Mouse (Mus musculus) thymus, postnatal 14 days (tissue): ENCODE measurements at regions not wholly inside any gene's neighbourhood (a gene's known extent, or its start where the extent isn't known, plus 50 kb on each side); places are given as distances from the start of the nearest gene placed in this dataset.

ENCODE experiments used
- DNase-seq: peaks from one replicate; pipeline ENCODE4 v3.0.0; 2021

DNA sequence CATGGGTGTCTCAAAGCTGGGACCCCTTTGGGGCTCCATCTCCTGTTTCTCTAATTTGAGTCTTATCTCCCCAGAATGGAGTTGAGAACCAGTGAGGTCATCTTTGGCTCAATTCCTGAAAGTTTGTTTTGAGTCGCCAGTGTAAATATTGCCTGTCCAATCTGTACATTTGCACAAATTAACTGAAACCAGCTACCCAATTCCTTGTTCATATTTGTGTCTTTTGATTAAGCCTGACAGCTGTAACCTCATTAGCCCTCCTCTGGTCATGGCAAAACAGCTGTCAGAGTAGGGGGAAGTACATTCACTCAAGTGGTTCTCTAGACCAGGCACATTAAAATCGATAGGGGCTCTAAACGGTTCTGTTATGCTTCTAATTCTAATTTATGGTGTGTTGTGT lies 177.0 kb downstream of the Rps12 start:
- no peak for DNase-seq

DNA sequence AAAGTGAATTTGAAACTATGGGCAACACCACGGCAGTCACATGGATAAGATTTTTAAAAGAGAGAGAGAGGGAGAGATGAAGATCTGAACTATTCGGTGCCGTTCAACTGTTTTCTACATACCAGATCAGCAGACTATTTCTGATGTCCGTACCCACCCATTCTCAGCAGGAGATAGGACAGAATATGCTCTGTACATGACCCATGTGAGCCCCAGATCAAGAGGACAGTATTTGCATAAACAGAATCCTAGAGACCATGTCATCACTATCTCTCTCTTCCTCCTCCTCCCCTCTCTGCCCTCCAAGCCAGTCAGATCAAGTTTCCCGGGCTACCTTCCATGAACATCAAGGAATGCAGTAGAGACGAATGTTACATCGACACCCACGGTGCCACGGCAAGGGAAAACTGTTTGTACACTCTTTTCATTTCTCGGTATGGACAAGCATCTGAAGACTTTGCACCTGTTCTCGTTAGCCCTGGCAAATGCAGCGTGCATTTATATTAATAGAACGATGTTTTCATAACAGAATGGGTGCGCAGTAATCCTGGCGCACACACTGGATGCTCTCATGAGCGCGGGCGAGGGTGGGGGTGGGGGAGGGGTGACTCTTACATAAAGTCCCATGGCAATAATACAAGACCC lies 177.7 kb downstream of the Rps12 start:
- no peak for DNase-seq

DNA sequence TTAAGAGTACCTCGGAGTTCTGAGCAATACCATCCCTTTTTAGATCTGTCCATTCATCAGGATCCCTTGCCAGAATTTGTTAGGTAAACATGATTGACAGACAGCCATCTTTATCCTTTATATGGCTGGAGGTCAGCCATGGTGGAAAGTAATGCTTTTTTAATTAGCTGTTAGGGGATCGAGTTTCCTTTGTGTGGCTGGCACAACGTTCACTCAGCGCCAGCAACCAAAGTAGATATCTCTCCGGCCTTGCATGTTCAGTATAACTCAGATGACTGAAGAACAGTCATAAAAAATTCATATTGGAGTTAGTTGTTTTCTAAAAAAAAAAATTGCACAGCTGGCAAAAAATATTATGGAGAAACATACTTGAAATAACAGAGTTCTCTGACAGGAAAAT lies 186.4 kb downstream of the Rps12 start:
- no peak for DNase-seq

DNA sequence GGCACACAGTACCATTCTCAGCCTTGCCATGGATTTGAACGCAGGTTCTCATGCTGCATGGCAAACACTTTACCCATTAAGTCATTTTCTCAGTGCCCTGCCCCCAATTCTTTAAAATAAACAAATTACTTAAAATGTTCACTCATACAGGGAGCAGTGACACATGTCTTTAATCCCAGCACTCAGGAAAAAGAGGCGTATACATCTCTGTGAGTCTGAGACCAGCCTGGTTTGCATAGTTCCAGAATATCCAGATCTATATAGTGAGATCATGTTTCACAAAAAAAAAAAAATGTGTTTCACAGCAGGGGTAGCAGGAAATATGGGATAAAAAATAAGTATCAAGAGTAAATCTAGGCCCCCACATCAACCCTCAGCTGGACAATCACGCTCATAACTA lies 191.5 kb downstream of the Rps12 start:
- no peak for DNase-seq

DNA sequence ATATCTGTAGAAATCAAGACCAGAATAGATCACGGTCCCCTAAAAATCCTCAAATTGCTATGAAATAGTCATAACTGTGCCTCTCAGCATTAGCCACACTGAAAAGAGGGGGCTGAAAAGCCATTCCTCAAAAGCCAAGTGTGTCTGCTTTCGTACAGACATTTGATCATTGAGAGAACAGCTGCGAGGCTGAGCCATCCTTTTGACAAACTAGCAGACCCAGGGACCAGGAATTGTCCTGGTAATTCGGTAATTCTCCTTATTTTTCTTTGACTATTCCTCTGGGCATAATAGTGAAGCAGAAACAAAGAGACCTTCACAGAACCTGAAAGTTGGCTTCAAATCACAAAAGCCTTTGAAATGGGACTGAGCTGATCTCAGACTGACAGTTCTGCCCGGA lies 206.8 kb downstream of the Rps12 start:
- no peak for DNase-seq

DNA sequence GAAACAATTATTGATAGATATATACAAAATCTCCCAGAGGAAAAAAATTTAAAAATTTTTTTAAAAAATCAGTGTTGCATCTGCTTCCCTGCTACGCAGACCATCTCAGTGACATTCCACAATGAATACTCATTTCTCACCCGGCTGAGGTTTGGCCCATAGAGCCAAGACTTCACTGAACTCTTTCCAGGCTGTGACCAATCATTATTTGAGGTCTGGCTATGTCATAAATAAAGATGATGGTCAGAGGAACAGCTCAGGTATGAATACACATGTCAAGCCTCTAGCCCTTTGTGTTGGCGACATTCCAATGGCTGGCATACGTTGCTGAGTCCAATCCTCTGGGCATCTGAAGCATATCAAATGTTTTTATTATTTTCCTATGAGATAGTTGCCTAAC lies 216.1 kb downstream of the Rps12 start:
- no peak for DNase-seq

DNA sequence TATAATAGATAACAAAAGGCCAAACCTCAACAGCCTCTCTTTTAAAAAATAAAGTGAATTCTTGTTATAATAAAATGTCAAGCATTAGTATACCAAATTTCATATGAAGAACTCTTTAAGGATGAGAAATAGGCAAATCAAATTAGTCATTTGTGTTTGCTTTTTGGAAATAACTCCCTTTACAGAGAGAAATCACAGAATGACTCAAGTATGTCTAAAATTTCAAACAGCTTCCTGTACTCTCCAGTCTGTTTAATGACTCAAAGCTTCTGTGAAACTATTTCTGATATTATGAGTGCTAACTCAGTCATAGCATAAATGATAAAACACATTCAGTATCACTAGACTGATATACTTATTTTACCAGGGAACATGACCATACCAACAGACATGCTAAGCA lies 217.7 kb downstream of the Rps12 start:
- no peak for DNase-seq

DNA sequence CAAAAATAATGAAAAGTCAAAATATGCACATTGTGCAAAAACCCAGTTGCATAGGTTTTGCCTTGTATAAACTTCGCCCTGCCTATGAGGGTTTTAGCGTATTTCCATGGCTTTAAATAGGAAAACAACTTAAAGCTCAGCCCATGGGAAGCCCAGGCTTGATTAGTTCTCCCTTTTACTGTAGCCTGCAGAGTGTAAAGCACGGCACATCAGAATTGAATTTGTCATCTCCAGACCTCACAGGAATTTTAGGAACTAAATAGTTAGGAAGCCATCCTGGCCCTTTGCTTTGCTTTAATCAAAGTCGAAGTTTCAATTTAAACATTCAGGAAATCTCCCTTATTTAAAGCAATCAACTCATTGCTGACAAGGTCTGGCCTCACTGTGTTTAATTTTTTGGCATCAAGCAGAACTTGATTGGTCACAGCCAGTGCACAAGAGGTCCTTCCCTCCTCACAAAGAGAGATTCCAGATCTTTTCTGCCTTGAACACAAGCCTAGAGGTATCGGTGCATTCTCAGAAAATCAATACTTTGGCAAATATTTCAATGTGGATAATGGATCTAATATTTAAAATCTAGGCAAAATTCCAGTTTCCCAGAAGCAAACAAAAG lies 211.8 kb upstream of the Eya4 start:
- DNase-seq, result no peak

DNA sequence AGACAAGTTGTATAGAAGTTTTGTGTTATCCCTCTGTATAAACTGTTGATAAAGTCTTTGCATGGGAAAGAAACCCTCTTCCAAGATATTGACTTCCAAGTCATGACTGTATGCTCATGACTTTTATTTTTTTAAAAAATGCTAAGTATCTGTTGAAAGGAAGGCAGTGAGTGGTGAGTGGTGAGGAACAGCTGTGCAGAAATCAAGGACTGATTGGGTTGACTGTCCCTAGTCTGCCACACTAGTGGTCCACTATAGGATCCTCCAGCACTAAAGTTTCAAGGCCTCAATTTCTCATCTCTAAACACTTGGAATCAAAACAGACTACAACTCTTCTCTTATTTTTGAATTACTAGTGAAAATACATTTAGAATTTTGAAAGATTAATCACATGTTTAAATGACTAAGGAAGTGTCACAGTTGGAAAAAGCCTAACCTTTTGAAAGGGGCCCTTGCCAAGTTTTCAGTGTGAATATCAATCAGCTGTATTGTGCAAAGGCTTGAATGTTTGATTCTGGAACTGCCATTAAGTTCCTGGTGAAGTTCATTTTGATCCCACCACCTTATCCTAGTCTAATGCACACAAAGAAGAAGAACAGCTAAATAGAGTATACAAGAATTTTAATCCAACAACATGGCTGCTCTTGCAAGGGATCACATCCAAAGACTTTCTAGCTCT lies 209.5 kb upstream of the Eya4 start:
- no peak for DNase-seq

DNA sequence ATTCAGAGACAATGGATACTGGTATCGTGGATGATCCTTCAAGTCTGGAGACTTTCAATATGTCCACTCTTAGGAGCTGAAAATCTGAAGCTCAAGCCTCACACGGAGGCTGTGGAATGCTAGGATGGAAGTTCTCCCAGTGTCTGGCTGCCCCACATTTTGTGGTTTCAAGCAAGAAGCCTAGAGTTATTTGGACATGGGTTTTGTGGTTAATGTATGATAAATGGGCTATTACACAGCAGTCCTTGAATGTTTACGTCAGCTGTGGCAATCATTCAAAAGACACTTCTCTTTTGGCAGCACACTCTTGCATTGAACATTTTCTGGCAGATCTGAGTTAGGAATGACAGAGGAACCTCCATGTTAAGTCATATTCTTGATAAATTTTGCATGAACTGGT lies 207.2 kb upstream of the Eya4 start:
- no peak for DNase-seq

DNA sequence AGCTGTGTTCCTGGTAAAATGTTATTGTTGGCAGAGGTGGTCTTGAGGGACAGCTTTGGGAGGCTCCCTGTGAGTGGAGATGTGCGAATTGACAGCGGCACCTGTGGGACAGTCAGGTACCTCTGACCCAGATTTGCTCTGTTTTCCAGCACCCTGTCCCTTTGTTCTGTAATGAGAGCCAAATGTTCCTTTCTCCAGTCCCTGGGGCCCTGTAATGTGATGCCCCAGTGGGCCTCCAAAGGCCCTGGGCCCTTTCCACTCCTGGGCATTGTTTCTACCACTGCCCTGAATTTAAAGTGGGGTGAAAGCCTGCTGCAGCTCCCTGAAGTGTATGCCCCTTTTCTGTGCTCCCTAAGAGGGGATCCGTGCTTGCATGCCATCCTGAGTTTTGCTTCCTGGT lies 198.6 kb upstream of the Eya4 start:
- no peak for DNase-seq

DNA sequence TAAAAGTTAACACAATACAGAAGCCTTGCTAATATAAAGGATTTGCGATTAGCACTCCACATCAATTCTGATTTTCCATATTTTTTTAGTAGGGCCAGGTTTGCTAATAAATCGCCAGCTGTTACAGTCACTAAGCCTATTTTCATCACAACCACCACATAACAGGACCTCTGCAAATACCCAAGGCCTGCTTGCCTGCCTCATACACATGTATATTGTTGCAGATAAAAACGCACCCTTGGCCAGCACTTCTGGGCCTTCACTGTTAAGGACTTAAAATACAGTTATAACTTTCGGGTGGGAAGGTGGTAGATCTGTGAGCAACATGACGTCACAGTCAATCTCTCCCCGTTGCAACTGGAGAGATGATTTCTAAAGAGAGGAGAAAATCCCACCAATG lies 197.7 kb upstream of the Eya4 start:
- no peak for DNase-seq

DNA sequence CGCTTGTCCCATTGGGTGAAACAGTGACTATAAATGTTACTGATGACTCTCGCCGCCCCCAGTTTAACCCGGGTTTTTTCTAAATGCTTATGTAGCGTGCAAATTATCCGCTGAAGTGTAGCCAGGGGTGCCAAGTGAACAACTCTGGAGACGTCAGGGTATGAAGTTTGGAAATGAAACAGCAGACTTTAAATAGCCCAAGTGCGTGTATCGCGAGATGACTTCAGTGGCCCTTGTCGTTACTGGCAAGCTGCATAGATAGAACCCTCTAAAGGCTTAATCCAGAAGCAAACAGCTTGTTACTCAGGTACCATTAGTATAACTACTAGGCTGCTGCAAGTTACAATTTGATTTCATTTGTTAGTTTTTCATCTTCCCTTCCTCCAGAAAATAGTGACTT lies 192.1 kb upstream of the Eya4 start:
- DNase-seq, result no peak

DNA sequence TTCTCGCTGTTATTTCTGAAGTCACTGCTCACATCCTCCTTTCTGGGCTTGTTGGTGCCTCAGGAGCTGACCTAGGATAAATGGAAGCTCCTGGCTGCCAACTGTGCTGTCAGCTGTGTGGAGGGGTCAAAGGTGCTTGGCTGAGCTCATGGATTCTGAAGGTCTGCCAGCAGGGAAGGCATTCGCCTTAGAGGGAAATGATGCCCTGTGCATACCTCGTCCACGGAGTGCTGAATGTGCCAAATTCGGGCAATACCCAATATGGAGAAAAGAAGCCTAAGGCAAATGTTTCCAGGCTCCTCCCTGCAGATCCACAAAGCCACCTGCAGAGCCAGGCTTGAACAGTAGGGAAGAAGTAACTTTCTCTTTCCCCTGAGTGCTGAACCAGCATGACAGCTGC lies 191.3 kb upstream of the Eya4 start:
- DNase-seq, result no peak

DNA sequence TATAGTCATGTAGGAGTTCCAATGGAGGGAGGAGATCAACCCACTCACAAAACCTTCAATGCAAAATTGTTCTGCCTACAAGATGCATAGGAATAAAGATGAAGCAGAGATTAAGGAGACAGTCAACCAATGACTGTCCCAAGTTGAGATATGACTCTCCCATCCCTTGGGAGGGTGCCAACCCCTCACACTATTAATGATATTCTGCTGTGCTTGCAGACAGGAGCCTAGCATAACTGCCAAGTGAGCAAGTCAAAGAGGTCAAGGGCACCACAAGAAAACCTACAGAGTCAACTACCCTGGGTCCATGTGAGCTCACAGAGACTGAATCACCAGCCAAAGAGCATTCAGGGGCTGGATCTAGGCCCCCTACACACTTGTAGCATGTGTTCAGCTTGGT lies 184.1 kb upstream of the Eya4 start:
- no peak for DNase-seq

DNA sequence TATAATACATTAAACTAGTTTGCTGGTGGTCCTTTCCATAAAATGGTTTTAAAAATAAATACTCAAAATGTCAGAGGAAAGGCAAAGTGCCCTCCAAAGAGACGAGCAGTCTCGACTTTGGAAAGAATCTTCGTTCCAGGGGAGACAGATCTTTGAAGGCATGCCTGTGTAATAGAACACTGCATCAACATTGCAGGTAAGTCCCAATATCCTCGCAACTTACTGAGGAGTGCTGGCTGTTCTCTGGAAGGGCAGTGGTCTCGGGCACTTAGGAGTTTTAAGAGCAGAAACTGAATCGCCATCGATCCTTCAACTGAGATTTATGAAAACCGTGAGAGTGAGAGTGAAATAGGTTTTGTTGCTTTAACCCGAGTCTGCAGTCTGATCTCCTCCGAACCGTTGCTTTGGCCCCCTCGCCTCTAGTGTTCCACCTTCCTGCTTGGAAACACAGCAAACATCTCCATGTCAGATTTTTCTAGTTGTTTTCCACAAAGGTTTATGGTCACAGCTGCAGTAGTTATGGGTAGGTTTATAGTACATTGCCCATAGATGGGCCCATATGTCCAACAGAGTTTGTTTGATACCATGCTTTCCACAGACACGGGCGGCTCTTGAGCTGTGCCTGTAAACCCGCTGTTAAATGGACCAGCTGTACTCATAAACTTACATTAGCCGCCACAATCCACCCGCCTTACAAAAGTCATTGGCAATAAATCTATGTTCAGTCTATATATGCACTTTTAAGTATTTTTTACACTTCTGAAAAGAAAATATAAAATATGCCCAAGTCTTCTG lies 181.6 kb upstream of the Eya4 start:
- no peak for DNase-seq

DNA sequence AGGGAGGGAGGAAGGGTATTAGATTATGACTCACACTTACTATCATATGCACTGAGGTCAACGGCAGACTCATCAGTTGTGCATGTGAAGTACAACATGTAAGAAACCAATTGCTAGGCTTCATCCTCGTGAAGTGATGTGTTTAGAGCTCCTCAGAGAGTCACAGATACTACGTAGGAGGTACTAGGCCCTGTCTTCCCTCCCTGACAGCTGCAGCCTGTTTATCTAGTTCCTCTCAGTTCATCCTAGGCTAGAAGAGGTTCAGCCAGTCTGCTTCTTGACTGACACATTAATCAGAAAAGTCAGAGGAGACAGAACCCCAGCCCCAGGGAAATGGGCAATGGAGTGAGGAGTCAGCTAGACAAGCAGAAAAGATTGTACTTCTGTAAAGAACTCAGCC lies 180.1 kb upstream of the Eya4 start:
- no peak for DNase-seq

DNA sequence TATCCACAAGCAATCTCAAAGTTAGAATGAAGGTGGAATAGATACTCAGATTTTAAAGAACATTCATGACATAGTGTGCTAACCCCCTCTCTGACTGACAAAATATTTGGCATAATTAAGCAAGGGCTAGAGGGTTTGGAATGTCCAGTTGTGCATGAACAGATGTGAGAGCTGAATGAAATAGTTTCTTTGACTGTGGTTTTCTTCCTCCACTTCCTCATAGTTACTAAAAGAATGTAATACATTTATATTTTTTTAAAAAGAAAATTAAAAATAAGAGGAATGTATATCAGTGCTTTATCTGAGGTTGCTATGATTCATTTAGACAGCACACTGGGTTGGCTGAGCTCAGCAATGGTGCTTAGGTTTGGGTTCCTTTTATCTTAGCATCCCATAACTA lies 176.2 kb upstream of the Eya4 start:
- no peak for DNase-seq

DNA sequence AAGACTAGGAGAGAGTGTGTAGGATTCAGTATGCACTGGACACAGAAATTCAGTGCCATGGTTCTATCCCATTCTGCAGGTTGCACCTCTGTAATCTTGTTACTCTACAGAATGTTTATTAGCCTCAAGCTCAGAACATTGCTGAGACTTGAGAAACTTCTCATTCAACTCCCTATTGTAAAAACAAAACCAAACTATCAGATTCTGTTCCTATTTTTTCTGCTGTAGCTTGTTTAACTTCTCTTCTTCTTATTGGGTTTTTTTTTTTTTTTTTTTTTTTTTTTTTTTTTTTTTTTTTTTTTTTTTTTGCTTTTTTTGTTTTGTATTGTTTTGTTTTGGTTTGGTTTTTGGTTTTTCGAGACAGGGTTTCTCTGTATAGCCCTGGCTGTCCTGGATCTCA lies 172.1 kb upstream of the Eya4 start:
- no peak for DNase-seq

DNA sequence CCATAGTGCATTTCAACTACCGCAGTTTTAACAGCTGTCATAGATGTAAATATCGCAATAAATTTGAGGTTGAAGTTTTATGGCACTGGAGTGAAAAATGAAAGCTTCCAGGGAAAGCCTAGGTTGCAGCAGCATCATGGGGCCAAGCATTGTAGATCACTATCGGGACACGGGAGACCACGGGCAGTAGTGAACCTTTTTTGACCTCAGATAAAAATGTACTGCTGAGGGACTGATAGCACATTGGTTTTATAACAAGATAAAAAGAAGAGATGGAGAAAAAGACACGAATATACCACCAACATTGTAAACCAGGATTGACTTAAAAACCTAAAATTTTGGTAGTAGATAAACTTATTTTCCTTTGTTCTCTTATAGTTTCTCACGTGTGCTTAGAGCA lies 143.1 kb upstream of the Eya4 start:
- no peak for DNase-seq

DNA sequence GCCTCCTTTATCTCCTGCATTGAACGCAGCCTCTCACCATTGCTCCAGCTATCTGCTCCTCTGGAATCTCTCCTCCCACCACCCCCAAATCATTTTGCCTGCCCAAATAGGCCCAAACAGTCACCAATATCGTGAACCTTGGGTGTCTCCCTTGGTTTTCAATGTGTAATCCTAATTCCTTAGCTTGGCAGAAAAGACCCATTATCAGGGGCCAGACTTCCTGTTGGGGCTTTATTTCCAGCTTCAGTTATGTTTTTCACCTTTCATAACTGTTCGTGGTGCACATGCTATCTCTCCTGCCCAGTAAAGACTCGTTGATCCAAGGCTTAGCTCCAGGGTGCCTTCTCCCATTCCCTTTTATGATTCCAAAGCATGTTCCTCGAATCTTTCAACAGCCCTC lies 142.4 kb upstream of the Eya4 start:
- no peak for DNase-seq

DNA sequence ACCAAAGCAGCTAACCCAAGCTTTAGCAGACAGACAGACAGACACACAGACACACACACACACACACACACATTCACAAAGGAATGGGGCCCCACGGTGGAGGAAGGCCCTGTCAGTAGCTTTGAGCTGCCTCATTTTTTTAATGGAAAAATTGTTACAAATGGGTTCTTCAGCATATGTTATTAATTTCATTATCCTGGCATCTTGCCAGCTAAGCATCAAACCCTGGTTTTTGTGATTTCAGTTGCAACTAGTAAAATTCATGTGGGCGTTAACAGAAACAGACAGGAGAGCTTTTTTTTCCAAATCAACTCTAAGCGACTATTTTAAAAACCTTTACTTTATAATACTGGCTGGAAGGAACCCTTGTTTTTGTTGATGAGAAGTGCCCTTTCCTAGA lies 138.4 kb upstream of the Eya4 start:
- DNase-seq, result no peak

DNA sequence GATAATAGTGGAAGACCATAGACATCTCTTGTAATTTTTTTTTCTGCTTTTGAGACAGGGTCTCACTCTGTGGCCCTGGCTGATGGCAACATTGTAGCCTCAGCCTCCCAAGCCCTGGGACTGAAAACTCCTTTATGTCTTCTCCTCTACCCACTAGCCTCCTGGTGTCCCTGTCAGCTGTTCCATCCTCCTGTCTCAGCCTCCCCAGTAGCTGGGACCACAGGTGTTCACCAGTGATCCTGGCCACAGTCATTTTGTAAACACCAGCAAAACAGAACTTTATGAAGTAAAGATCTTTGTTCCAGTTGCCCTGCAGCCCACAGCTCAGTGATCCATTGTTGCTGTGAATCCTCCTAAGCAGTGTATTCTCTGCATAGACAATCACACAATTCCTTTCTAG lies 129.9 kb upstream of the Eya4 start:
- DNase-seq, result no peak

DNA sequence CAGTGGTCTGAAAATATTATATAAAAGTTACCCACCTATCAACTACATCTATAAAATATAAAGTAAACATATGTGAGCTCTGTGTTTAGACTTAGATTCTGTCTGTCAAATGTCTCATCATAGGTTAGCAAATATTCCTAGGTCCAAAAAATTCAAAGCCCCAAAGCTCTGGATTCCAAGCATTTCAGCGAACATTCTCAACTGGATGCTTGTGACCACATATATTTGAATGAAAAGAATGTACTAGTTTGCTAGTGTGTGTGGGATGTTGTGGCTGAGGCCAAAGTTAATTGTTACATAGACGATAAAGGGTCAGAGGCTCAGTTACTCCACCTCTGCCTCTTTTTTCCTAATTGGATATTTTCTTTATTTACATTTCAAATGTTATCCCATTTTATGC lies 128.3 kb upstream of the Eya4 start:
- no peak for DNase-seq
